Mouse (Mus musculus): ENCODE measurements around the gene Fam198b. TPM values are rescaled to one million over a fixed set of nuclear protein-coding genes. Genes with fewer than 3 reads are reported as not detected.

Gene Fam198b
- polyA plus RNA-seq, 2 experiments, result 0.57 to 0.70 TPM

- no peak for DNase-seq (ENCODE audit: low read depth in 3 of 3, low spot score in 3 of 3)
- no peak for ATAC-seq (ENCODE audit: insufficient read depth)
- Histone ChIP-seq H3K9ac (replicated peaks) (no peak overlapping the region), H3K27me3 (ENCODE audit: control insufficient read depth, insufficient read depth, low read length) (no peaks in the 10 kb centered on the region), H3K36me3 (replicated peaks; ENCODE audit: control insufficient read depth, insufficient read depth, low read depth) (no peaks in the 10 kb centered on the region), H3K4me2 (ENCODE audit: low read depth) (no peak overlapping the region), H3K4me3 (ENCODE audit: insufficient read depth in 1 of 2, low read depth in 2 of 2, low read length in 2 of 2) (no peak overlapping the region), H3K27ac (no peak overlapping the region), H3K9me3 (ENCODE audit: control insufficient read depth, low read length) (no peaks in the 10 kb centered on the region), H3K4me1 (replicated peaks; ENCODE audit: control insufficient read depth in 2 of 2, insufficient read depth in 2 of 2, low read length in 1 of 2) (peaks cover 0 to 17% of the 10 kb centered on the region in 2 experiments; a peak in 3 of 4 replicates)
- TF ChIP-seq CTCF (IDR thresholded peaks at IDR 0.05; ENCODE audit: low read depth), result no peak
- no peak for TF ChIP-seq EP300 (IDR thresholded peaks at IDR 0.05; ENCODE audit: low read depth)
- 16% methylated on average over 10 of the region's 10 CpGs for WGBS (ENCODE audit: insufficient replicate concordance)
Measured at GRCm38 (mm10) chr3:79910375-79911141, 26.2 kb downstream of the Fam198b start.

- Histone ChIP-seq H3K4me3 (ENCODE audit: insufficient read depth in 1 of 2, low read depth in 2 of 2, low read length in 2 of 2) (no peak overlapping the region), H3K9ac (replicated peaks) (no peak overlapping the region), H3K27ac (no peak overlapping the region), H3K9me3 (ENCODE audit: control insufficient read depth, low read length) (no peaks in the 10 kb centered on the region), H3K36me3 (replicated peaks; ENCODE audit: control insufficient read depth, insufficient read depth, low read depth) (no peaks in the 10 kb centered on the region), H3K27me3 (ENCODE audit: control insufficient read depth, insufficient read depth, low read length) (no peaks in the 10 kb centered on the region), H3K4me1 (replicated peaks; ENCODE audit: control insufficient read depth in 2 of 2, insufficient read depth in 2 of 2, low read length in 1 of 2) (peaks cover 0 to 17% of the 10 kb centered on the region in 2 experiments; a peak in 3 of 4 replicates), H3K4me2 (ENCODE audit: low read depth) (no peak overlapping the region)
- TF ChIP-seq EP300 (IDR thresholded peaks at IDR 0.05; ENCODE audit: low read depth), result no peak
- ATAC-seq (ENCODE audit: insufficient read depth), result no peak
- DNase-seq (ENCODE audit: low read depth in 3 of 3, low spot score in 3 of 3), result no peak
- 11% methylated on average over 3 of the region's 3 CpGs for WGBS (ENCODE audit: insufficient replicate concordance)
Measured at GRCm38 (mm10) chr3:79911166-79911565, 26.8 kb downstream of the Fam198b start.

GRCm38 (mm10) chr3:79914012-79914411 is 29.7 kb downstream of the Fam198b start:
- H3K4me3 ChIP-seq (ENCODE audit: insufficient read depth in 1 of 2, low read depth in 2 of 2, low read length in 2 of 2), result no peak overlapping the region
- H3K27ac ChIP-seq, result no peak overlapping the region
- H3K4me2 ChIP-seq (ENCODE audit: low read depth), result no peak overlapping the region
- no peaks in the 10 kb centered on the region for H3K27me3 ChIP-seq (ENCODE audit: control insufficient read depth, insufficient read depth, low read length)
- no peaks in the 10 kb centered on the region for H3K9me3 ChIP-seq (ENCODE audit: control insufficient read depth, low read length)
- ATAC-seq (ENCODE audit: insufficient read depth) (no peak), DNase-seq (ENCODE audit: low read depth in 3 of 3, low spot score in 3 of 3) (no peak)
- no peaks in the 10 kb centered on the region for H3K36me3 ChIP-seq (replicated peaks; ENCODE audit: control insufficient read depth, insufficient read depth, low read depth)
- TF ChIP-seq EP300 (IDR thresholded peaks at IDR 0.05; ENCODE audit: low read depth) (no peak), CTCF (IDR thresholded peaks at IDR 0.05; ENCODE audit: low read depth) (no peak)
- WGBS (ENCODE audit: insufficient replicate concordance), result 36% methylated on average over 5 of the region's 5 CpGs
- H3K9ac ChIP-seq (replicated peaks), result no peak overlapping the region
- peaks cover 0 to 8% of the 10 kb centered on the region in 2 experiments; a peak in 2 of 4 replicates for H3K4me1 ChIP-seq (replicated peaks; ENCODE audit: control insufficient read depth in 2 of 2, insufficient read depth in 2 of 2, low read length in 1 of 2)

- Histone ChIP-seq H3K9ac (replicated peaks) (no peak overlapping the region), H3K4me1 (replicated peaks; ENCODE audit: control insufficient read depth in 2 of 2, insufficient read depth in 2 of 2, low read length in 1 of 2) (no peaks in the 10 kb centered on the region; a peak in 1 of 4 replicates), H3K36me3 (replicated peaks; ENCODE audit: control insufficient read depth, insufficient read depth, low read depth) (no peaks in the 10 kb centered on the region), H3K4me2 (ENCODE audit: low read depth) (no peak overlapping the region), H3K27ac (no peak overlapping the region), H3K9me3 (ENCODE audit: control insufficient read depth, low read length) (no peaks in the 10 kb centered on the region), H3K27me3 (ENCODE audit: control insufficient read depth, insufficient read depth, low read length) (no peaks in the 10 kb centered on the region), H3K4me3 (ENCODE audit: insufficient read depth in 1 of 2, low read depth in 2 of 2, low read length in 2 of 2) (no peak overlapping the region)
- TF ChIP-seq EP300 (IDR thresholded peaks at IDR 0.05; ENCODE audit: low read depth) (no peak), CTCF (IDR thresholded peaks at IDR 0.05; ENCODE audit: low read depth) (no peak)
- WGBS (ENCODE audit: insufficient replicate concordance), result 49% methylated on average over 5 of the region's 5 CpGs
- ATAC-seq (ENCODE audit: insufficient read depth), result no peak
- no peak for DNase-seq (ENCODE audit: low read depth in 3 of 3, low spot score in 3 of 3)
Measured at GRCm38 (mm10) chr3:79916185-79916584, 31.9 kb downstream of the Fam198b start.

DNA sequence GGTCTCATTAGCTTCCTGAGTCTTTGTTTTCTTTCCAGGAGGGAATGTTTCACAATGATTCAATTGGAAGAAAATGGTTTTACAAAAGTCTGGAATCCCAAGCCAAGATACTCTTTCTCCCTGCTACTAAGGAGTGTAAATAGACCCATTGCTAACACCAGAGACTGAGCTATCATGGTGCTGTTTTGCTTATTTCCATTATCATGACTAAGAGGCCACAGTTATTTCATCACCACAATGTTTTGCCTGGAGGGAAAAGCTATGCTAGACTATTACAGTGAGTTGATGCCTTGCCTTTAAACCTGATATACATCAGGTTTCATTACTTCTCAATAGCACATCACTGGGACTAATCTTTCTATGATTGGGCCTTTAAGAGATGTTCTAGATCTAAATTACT is 34.4 kb downstream of the Fam198b start:
- H3K4me1 ChIP-seq (replicated peaks; ENCODE audit: control insufficient read depth in 2 of 2, insufficient read depth in 2 of 2, low read length in 1 of 2), result peaks cover 0 to 2% of the 10 kb centered on the region in 2 experiments; a peak in 1 of 4 replicates
- H3K4me3 ChIP-seq (ENCODE audit: insufficient read depth in 1 of 2, low read depth in 2 of 2, low read length in 2 of 2), result no peak overlapping the region
- no peak overlapping the region for H3K4me2 ChIP-seq (ENCODE audit: low read depth)
- no peak for DNase-seq (ENCODE audit: low read depth in 3 of 3, low spot score in 3 of 3)
- no peaks in the 10 kb centered on the region for H3K9me3 ChIP-seq (ENCODE audit: control insufficient read depth, low read length)
- ATAC-seq (ENCODE audit: insufficient read depth), result no peak
- no peaks in the 10 kb centered on the region for H3K27me3 ChIP-seq (ENCODE audit: control insufficient read depth, insufficient read depth, low read length)
- no peak overlapping the region for H3K27ac ChIP-seq
- TF ChIP-seq CTCF (IDR thresholded peaks at IDR 0.05; ENCODE audit: low read depth), result no peak
- TF ChIP-seq EP300 (IDR thresholded peaks at IDR 0.05; ENCODE audit: low read depth), result no peak
- no peak overlapping the region for H3K9ac ChIP-seq (replicated peaks)
- H3K36me3 ChIP-seq (replicated peaks; ENCODE audit: control insufficient read depth, insufficient read depth, low read depth), result no peaks in the 10 kb centered on the region

Data from liver, embryonic 14.5 days (tissue).